ENCODE assay signal across 13 mouse cellular contexts in genomic region chr1:77280373-77281038, GRCm38 (mm10).
DNase-seq lines count a peak whose midpoint lies in the region.
"Had no signal": no experiment of that assay in that cellular context is flagged by ENCODE, and none has a peak within 500 bp of the region (broad histone marks: within the 10 kb centered on the region; RNA-seq: fewer than 3 reads in every experiment).

No protein-coding gene starts in this region.

- peak; percentile 6 for DNase-seq in left cerebral cortex, adult 11 months (ENCODE audit: low spot score)
- DNase-seq in left cerebral cortex, adult 18-20 months (ENCODE audit: low spot score in 2 of 2), result no peak
- DNase-seq in right cerebral cortex, postnatal 10 days (ENCODE audit: low spot score in 2 of 2), result peak; percentile 29 to 33
- no peak for DNase-seq in right cerebral cortex, adult 2 months (ENCODE audit: low spot score in 2 of 2)
- peak; percentile 22 for DNase-seq in lung, postnatal 36 days
- DNase-seq in telencephalon, adult 2 months (ENCODE audit: low read depth, low spot score), result peak; percentile 17
- DNase-seq in Muller cell, postnatal 12 days (ENCODE audit: inconsistent ontology term), result no peak
- DNase-seq: cerebellum, adult 9-10 months; kidney, adult 9 months; layer of hippocampus, postnatal 36 days; lung, embryonic 14.5 days; spleen, adult 18-20 months; thymus, postnatal 14 days had no signal

Comparison
In these comparisons a context has a peak if more than half of its experiments do, and no peak if none do; other contexts are left out.
1. DNase-seq: peak in left cerebral cortex, adult 11 months (single experiment), right cerebral cortex, postnatal 10 days (2 of 2), lung, postnatal 36 days (single experiment) and telencephalon, adult 2 months (single experiment); none in left cerebral cortex, adult 18-20 months (0 of 2), right cerebral cortex, adult 2 months (0 of 2) and Muller cell, postnatal 12 days (single experiment).